Mouse (Mus musculus): ENCODE measurements at regions not wholly inside any gene's neighbourhood (a gene's known extent, or its start where the extent isn't known, plus 50 kb on each side); places are given as distances from the start of the nearest gene placed in this dataset.

GRCm38 (mm10) chr10:120706684-120707290, 192.1 kb downstream of the Msrb3 start:
- H3K27ac ChIP-seq (ENCODE audit: insufficient read depth, low read depth, low read length) = no peak overlapping the region
- 58% methylated on average over 7 of the region's 7 CpGs for WGBS
- no peak overlapping the region for H3K4me3 ChIP-seq (ENCODE audit: insufficient read depth, low read depth, low read length)
- H3K4me1 ChIP-seq (ENCODE audit: control insufficient read depth, insufficient read depth, low read length) = no peaks in the 10 kb centered on the region
- TF ChIP-seq CTCF (conservative IDR thresholded peaks at IDR 0.05; ENCODE audit: insufficient read depth, insufficient read length, low read depth, low read length) = no peak
- no peak for TF ChIP-seq POLR2A (IDR thresholded peaks at IDR 0.05; ENCODE audit: low read depth, low read length)
- H3K27me3 ChIP-seq (replicated peaks; ENCODE audit: control insufficient read depth, insufficient read depth, low read length) = no peaks in the 10 kb centered on the region
- DNase-seq = no peak
- no peaks in the 10 kb centered on the region for H3K36me3 ChIP-seq (ENCODE audit: control insufficient read depth, insufficient read depth, low read length)

- Histone ChIP-seq H3K27me3 (replicated peaks; ENCODE audit: control insufficient read depth, insufficient read depth, low read length) (no peaks in the 10 kb centered on the region), H3K4me3 (ENCODE audit: insufficient read depth, low read depth, low read length) (no peak overlapping the region), H3K36me3 (ENCODE audit: control insufficient read depth, insufficient read depth, low read length) (no peaks in the 10 kb centered on the region), H3K4me1 (ENCODE audit: control insufficient read depth, insufficient read depth, low read length) (no peaks in the 10 kb centered on the region), H3K27ac (ENCODE audit: insufficient read depth, low read depth, low read length) (no peak overlapping the region)
- peak; percentile 80 for DNase-seq
- 5% methylated on average over 11 of the region's 11 CpGs for WGBS
- TF ChIP-seq POLR2A (IDR thresholded peaks at IDR 0.05; ENCODE audit: low read depth, low read length) (no peak), CTCF (conservative IDR thresholded peaks at IDR 0.05; ENCODE audit: insufficient read depth, insufficient read length, low read depth, low read length) (peak; percentile 86)
Measured at GRCm38 (mm10) chr10:120701833-120702232, 197.1 kb downstream of the Msrb3 start.

- Histone ChIP-seq H3K36me3 (ENCODE audit: control insufficient read depth, insufficient read depth, low read length) (no peaks in the 10 kb centered on the region), H3K27me3 (replicated peaks; ENCODE audit: control insufficient read depth, insufficient read depth, low read length) (no peaks in the 10 kb centered on the region), H3K4me3 (ENCODE audit: insufficient read depth, low read depth, low read length) (no peak overlapping the region), H3K4me1 (ENCODE audit: control insufficient read depth, insufficient read depth, low read length) (no peaks in the 10 kb centered on the region), H3K27ac (ENCODE audit: insufficient read depth, low read depth, low read length) (no peak overlapping the region)
- TF ChIP-seq POLR2A (IDR thresholded peaks at IDR 0.05; ENCODE audit: low read depth, low read length) (no peak), CTCF (conservative IDR thresholded peaks at IDR 0.05; ENCODE audit: insufficient read depth, insufficient read length, low read depth, low read length) (no peak)
- 56% methylated on average over 16 of the region's 16 CpGs for WGBS
- no peak for DNase-seq
Measured at GRCm38 (mm10) chr10:120697275-120697856, 201.5 kb downstream of the Msrb3 start.

GRCm38 (mm10) chr10:120696481-120696880, 202.4 kb downstream of the Msrb3 start:
- no peak for DNase-seq
- no peaks in the 10 kb centered on the region for H3K4me1 ChIP-seq (ENCODE audit: control insufficient read depth, insufficient read depth, low read length)
- H3K4me3 ChIP-seq (ENCODE audit: insufficient read depth, low read depth, low read length) = no peak overlapping the region
- TF ChIP-seq POLR2A (IDR thresholded peaks at IDR 0.05; ENCODE audit: low read depth, low read length) (no peak), CTCF (conservative IDR thresholded peaks at IDR 0.05; ENCODE audit: insufficient read depth, insufficient read length, low read depth, low read length) (no peak)
- H3K27ac ChIP-seq (ENCODE audit: insufficient read depth, low read depth, low read length) = no peak overlapping the region
- 91% methylated on average over 2 of the region's 2 CpGs for WGBS
- no peaks in the 10 kb centered on the region for H3K27me3 ChIP-seq (replicated peaks; ENCODE audit: control insufficient read depth, insufficient read depth, low read length)
- no peaks in the 10 kb centered on the region for H3K36me3 ChIP-seq (ENCODE audit: control insufficient read depth, insufficient read depth, low read length)

- DNase-seq = no peak
- Histone ChIP-seq H3K4me1 (ENCODE audit: control insufficient read depth, insufficient read depth, low read length) (no peaks in the 10 kb centered on the region), H3K27ac (ENCODE audit: insufficient read depth, low read depth, low read length) (no peak overlapping the region), H3K27me3 (replicated peaks; ENCODE audit: control insufficient read depth, insufficient read depth, low read length) (no peaks in the 10 kb centered on the region), H3K36me3 (ENCODE audit: control insufficient read depth, insufficient read depth, low read length) (no peaks in the 10 kb centered on the region), H3K4me3 (ENCODE audit: insufficient read depth, low read depth, low read length) (no peak overlapping the region)
- 34% methylated on average over 18 of the region's 18 CpGs for WGBS
- TF ChIP-seq CTCF (conservative IDR thresholded peaks at IDR 0.05; ENCODE audit: insufficient read depth, insufficient read length, low read depth, low read length) (no peak), POLR2A (IDR thresholded peaks at IDR 0.05; ENCODE audit: low read depth, low read length) (no peak)
Measured at GRCm38 (mm10) chr10:120694472-120694871, 204.4 kb downstream of the Msrb3 start.

GRCm38 (mm10) chr10:120691451-120691850, 207.4 kb downstream of the Msrb3 start:
- H3K36me3 ChIP-seq (ENCODE audit: control insufficient read depth, insufficient read depth, low read length) = no peaks in the 10 kb centered on the region
- WGBS = 45% methylated on average over 3 of the region's 3 CpGs
- no peaks in the 10 kb centered on the region for H3K4me1 ChIP-seq (ENCODE audit: control insufficient read depth, insufficient read depth, low read length)
- TF ChIP-seq CTCF (conservative IDR thresholded peaks at IDR 0.05; ENCODE audit: insufficient read depth, insufficient read length, low read depth, low read length) (no peak), POLR2A (IDR thresholded peaks at IDR 0.05; ENCODE audit: low read depth, low read length) (no peak)
- DNase-seq = peak; percentile 67
- H3K4me3 ChIP-seq (ENCODE audit: insufficient read depth, low read depth, low read length) = no peak overlapping the region
- H3K27ac ChIP-seq (ENCODE audit: insufficient read depth, low read depth, low read length) = no peak overlapping the region
- no peaks in the 10 kb centered on the region; the same call in 1 of the 2 replicates for H3K27me3 ChIP-seq (replicated peaks; ENCODE audit: control insufficient read depth, insufficient read depth, low read length)

- Histone ChIP-seq H3K4me1 (ENCODE audit: control insufficient read depth, insufficient read depth, low read length) (no peaks in the 10 kb centered on the region), H3K36me3 (ENCODE audit: control insufficient read depth, insufficient read depth, low read length) (no peaks in the 10 kb centered on the region), H3K27me3 (replicated peaks; ENCODE audit: control insufficient read depth, insufficient read depth, low read length) (no peaks in the 10 kb centered on the region; the same call in 1 of the 2 replicates), H3K27ac (ENCODE audit: insufficient read depth, low read depth, low read length) (no peak overlapping the region), H3K4me3 (ENCODE audit: insufficient read depth, low read depth, low read length) (no peak overlapping the region)
- 48% methylated on average over 10 of the region's 10 CpGs for WGBS
- no peak for DNase-seq
- TF ChIP-seq POLR2A (IDR thresholded peaks at IDR 0.05; ENCODE audit: low read depth, low read length) = no peak
- TF ChIP-seq CTCF (conservative IDR thresholded peaks at IDR 0.05; ENCODE audit: insufficient read depth, insufficient read length, low read depth, low read length) = no peak
Measured at GRCm38 (mm10) chr10:120686123-120686522, 209.9 kb upstream of the Hmga2 start.

Measured in kidney, adult 2 months (tissue).